Mouse (Mus musculus) urinary bladder, postnatal 4 days (tissue): ENCODE results near the gene Nudt8.
"Not testable (repeated sequence)": the region's sequence is repeated elsewhere in the genome, so short reads cannot be mapped to it uniquely, and the experiment has no call there.

Experiments
- DNase-seq, 2 experiments: peaks; one replicate each; pipeline ENCODE4 v3.0.0; 2021 to 2022; ENCODE audit warnings: low spot score in 2 of 2

Nudt8 gene

GRCm38 (mm10) chr19:4000119-4000900, at the start of gene Nudt8, which contains the start of gene Gm49405:
Gene Nudt8 (plus strand): TSS chr19:4000580.
Gene Gm49405 (plus strand): TSS chr19:4000626.
- DNase-seq = peak; percentile 92 to 96

GRCm38 (mm10) chr19:3951461-3951860, 48.9 kb upstream of the Nudt8 start:
- DNase-seq = no peak

- no peak for DNase-seq
These were observed 48.3 kb upstream of the Nudt8 start for GRCm38 (mm10) chr19:3952099-3952498.

GRCm38 (mm10) chr19:3955033-3955432, 45.3 kb upstream of the Nudt8 start:
- DNase-seq = no peak

GRCm38 (mm10) chr19:3955804-3956203, 44.6 kb upstream of the Nudt8 start:
- no peak for DNase-seq

- not testable (repeated sequence) for DNase-seq
These were observed 42.9 kb upstream of the Nudt8 start for GRCm38 (mm10) chr19:3957296-3958036.

GRCm38 (mm10) chr19:3958470-3958869, 41.9 kb upstream of the Nudt8 start, which contains the start of gene Aldh3b3:
Gene Aldh3b3 (plus strand): TSS chr19:3958645.
- no peak for DNase-seq

- DNase-seq = no peak
These were observed 41.4 kb upstream of the Nudt8 start for GRCm38 (mm10) chr19:3959030-3959429.

- no peak for DNase-seq
These were observed 40.2 kb upstream of the Nudt8 start for GRCm38 (mm10) chr19:3960211-3960610.

GRCm38 (mm10) chr19:3961805-3962204, 38.6 kb upstream of the Nudt8 start:
- DNase-seq = not testable (repeated sequence)

- no peak for DNase-seq
These were observed 37.9 kb upstream of the Nudt8 start for GRCm38 (mm10) chr19:3962469-3962868.

- DNase-seq = no peak
These were observed 36.4 kb upstream of the Nudt8 start for GRCm38 (mm10) chr19:3964030-3964429.

GRCm38 (mm10) chr19:3966330-3967075, 33.9 kb upstream of the Nudt8 start:
- DNase-seq = no peak

GRCm38 (mm10) chr19:3967258-3967657, 33.1 kb upstream of the Nudt8 start:
- no peak for DNase-seq

- peak in 1 of 2 experiments; percentile 44 for DNase-seq
These were observed 28.2 kb upstream of the Nudt8 start, which contains the start of gene Aldh3b2 for GRCm38 (mm10) chr19:3972229-3972628. Gene Aldh3b2 (plus strand): TSS chr19:3972328.

GRCm38 (mm10) chr19:3974608-3975007, 25.8 kb upstream of the Nudt8 start:
- DNase-seq = not testable (repeated sequence)

GRCm38 (mm10) chr19:3975866-3976265, 24.5 kb upstream of the Nudt8 start:
- no peak for DNase-seq

GRCm38 (mm10) chr19:3980309-3980708, 20.1 kb upstream of the Nudt8 start:
- DNase-seq = peak; percentile 55 to 78

GRCm38 (mm10) chr19:3980917-3981316, 19.5 kb upstream of the Nudt8 start:
- DNase-seq = no peak

- no peak for DNase-seq
These were observed 16.7 kb upstream of the Nudt8 start for GRCm38 (mm10) chr19:3983527-3984200.

- no peak for DNase-seq
These were observed 15.1 kb upstream of the Nudt8 start for GRCm38 (mm10) chr19:3985261-3985681.
